Mouse (Mus musculus): ENCODE data around the gene Flnb.

The Flnb gene

GRCm38 (mm10) chr14:7901484-7902240 lies 83.9 kb downstream of the Flnb start:
- DNase-seq = no peak

- DNase-seq = no peak
These were observed 89.3 kb downstream of the Flnb start for GRCm38 (mm10) chr14:7907058-7907457.

- DNase-seq = no peak
These were observed 91.7 kb downstream of the Flnb start for GRCm38 (mm10) chr14:7909472-7909871.

GRCm38 (mm10) chr14:7913842-7914241 lies 96.1 kb downstream of the Flnb start:
- no peak for DNase-seq

- DNase-seq = no peak
These were observed 96.7 kb downstream of the Flnb start for GRCm38 (mm10) chr14:7914461-7914860.

- DNase-seq = no peak
These were observed 100.6 kb downstream of the Flnb start for GRCm38 (mm10) chr14:7918150-7918991.

GRCm38 (mm10) chr14:7919309-7919708 lies 101.6 kb downstream of the Flnb start:
- DNase-seq = no peak

- no peak for DNase-seq
These were observed 102.2 kb downstream of the Flnb start for GRCm38 (mm10) chr14:7919921-7920320.

- no peak for DNase-seq
These were observed 103.7 kb downstream of the Flnb start for GRCm38 (mm10) chr14:7921459-7921858.

GRCm38 (mm10) chr14:7923635-7924034 lies 105.9 kb downstream of the Flnb start:
- no peak for DNase-seq

GRCm38 (mm10) chr14:7928362-7928761 lies 110.6 kb downstream of the Flnb start:
- DNase-seq = no peak

- no peak for DNase-seq
These were observed 111.3 kb downstream of the Flnb start for GRCm38 (mm10) chr14:7929029-7929428.

- DNase-seq = no peak
These were observed 114.4 kb downstream of the Flnb start for GRCm38 (mm10) chr14:7932151-7932550.

GRCm38 (mm10) chr14:7934166-7934565 lies 116.4 kb downstream of the Flnb start:
- DNase-seq = no peak

GRCm38 (mm10) chr14:7937052-7937630 lies 119.4 kb downstream of the Flnb start:
- DNase-seq = peak in 1 of 2 experiments; percentile 14

- peak; percentile 18 to 19 for DNase-seq
These were observed 121.3 kb downstream of the Flnb start for GRCm38 (mm10) chr14:7938809-7939784.

GRCm38 (mm10) chr14:7941413-7941812 lies 123.7 kb downstream of the Flnb start:
- no peak for DNase-seq

- peak; percentile 16 to 29 for DNase-seq
These were observed 125.5 kb downstream of the Flnb start for GRCm38 (mm10) chr14:7943101-7943800.

- no peak for DNase-seq
These were observed 126.0 kb downstream of the Flnb start for GRCm38 (mm10) chr14:7943801-7944135.

- DNase-seq = no peak
These were observed 126.7 kb downstream of the Flnb start for GRCm38 (mm10) chr14:7944349-7945039.

- DNase-seq = no peak
These were observed 127.5 kb downstream of the Flnb start for GRCm38 (mm10) chr14:7945261-7945660.

Data from cerebellum, postnatal 36 days (tissue).